In genomic region chr11:113752685-113753430, GRCm38 (mm10) we compare ENCODE assay signal across 12 mouse cellular contexts. TPM values are rescaled to one million over a fixed set of nuclear protein-coding genes. Genes with fewer than 3 reads are reported as not detected.
DNase-seq lines count a peak whose midpoint lies in the region; ATAC-seq and TF ChIP-seq lines count a peak whose summit lies in the region.
"Had no signal": no experiment of that assay in that cellular context is flagged by ENCODE, and none has a peak within 500 bp of the region (broad histone marks: within the 10 kb centered on the region; RNA-seq: fewer than 3 reads in every experiment).

No protein-coding gene starts in this region.

- no peak for ATAC-seq in heart, postnatal 0 days (ENCODE audit: insufficient read depth, low read depth)
- ATAC-seq in limb, embryonic 15.5 days (ENCODE audit: insufficient number of reproducible peaks, low FRiP score, low TSS enrichment, low read depth), result no peak

- no peaks in the 10 kb centered on the region for H3K79me2 ChIP-seq in CH12.LX (replicated peaks; ENCODE audit: control insufficient read depth, extremely low read depth, insufficient read depth, poor library complexity, severe bottlenecking)

- peak overlapping the region; percentile 92; the same call in 1 of the 2 replicates for H3K4me2 ChIP-seq in heart, postnatal 0 days (ENCODE audit: low read depth, low read length)
- peak overlapping the region; percentile 72 for H3K4me2 ChIP-seq in CH12.LX (ENCODE audit: insufficient read depth, low read depth, poor library complexity, severe bottlenecking)
- 0 out of 2 replicates have a peak overlapping the region, but pooled peaks have one; percentile 70 for H3K4me2 ChIP-seq in limb, embryonic 15.5 days

- H3K27ac ChIP-seq in heart, postnatal 0 days (ENCODE audit: low read depth), result peak overlapping the region; percentile 92; the same call in 1 of the 2 replicates
- H3K27ac ChIP-seq in CH12.LX (ENCODE audit: insufficient read depth, low read depth), result no peak overlapping the region
- peak overlapping the region; percentile 68; the same call in 1 of the 2 replicates for H3K27ac ChIP-seq in brown adipose tissue, adult 24 weeks (replicated peaks; ENCODE audit: low read depth, low read length)
- no peak overlapping the region for H3K27ac ChIP-seq in limb, embryonic 15.5 days

- 95% methylated on average over 10 of the region's 10 CpGs for WGBS in heart, postnatal 0 days
- 94% methylated on average over 10 of the region's 10 CpGs for WGBS in limb, embryonic 15.5 days

- H3K27me3 ChIP-seq in heart, postnatal 0 days (ENCODE audit: control insufficient read depth, insufficient read depth, low read length), result no peaks in the 10 kb centered on the region
- no peaks in the 10 kb centered on the region for H3K27me3 ChIP-seq in CH12.LX (replicated peaks)
- H3K27me3 ChIP-seq in limb, embryonic 15.5 days, result no peaks in the 10 kb centered on the region

- peaks cover 28% of the 10 kb centered on the region for H3K4me1 ChIP-seq in heart, postnatal 0 days (ENCODE audit: control insufficient read depth, insufficient read depth)
- H3K4me1 ChIP-seq in CH12.LX (ENCODE audit: control insufficient read depth in 1 of 2, insufficient read depth in 2 of 2), result peaks cover 0 to 37% of the 10 kb centered on the region in 2 experiments; a peak in 2 of 4 replicates
- peaks cover 15% of the 10 kb centered on the region for H3K4me1 ChIP-seq in brown adipose tissue, adult 24 weeks (ENCODE audit: control insufficient read depth, insufficient read depth, insufficient read length, low read length)
- peaks cover 37% of the 10 kb centered on the region for H3K4me1 ChIP-seq in limb, embryonic 15.5 days

- in situ Hi-C loops in CH12.LX (cut with MboI; ENCODE audit: low pct_ligation_motif_present, low pct_unique_long_range_greater_than_20kb, low sequenced_read_pairs), result loop anchor here (5.0 kb wide), 1 partner anchor 59 kb away; no protein-coding TSS in a partner anchor

- no peak for TF ChIP-seq RAD21 in CH12.LX (IDR thresholded peaks at IDR 0.05; ENCODE audit: low read depth, low read length)

- no peak for DNase-seq in heart, postnatal 0 days (ENCODE audit: low spot score)
- DNase-seq in heart, adult 8-10 months (ENCODE audit: low spot score), result no peak
- DNase-seq in CH12.LX (ENCODE audit: extremely low read depth), result no peak
- no peak for DNase-seq in frontal cortex, adult 2 months (ENCODE audit: extremely low spot score in 1 of 2, low spot score in 1 of 2)
- DNase-seq in cerebellum, adult 11-12 months, result no peak
- DNase-seq in thymus, postnatal 36 days, result no peak
- DNase-seq: adrenal gland, postnatal 36 days; gastrocnemius, postnatal 36 days; right cerebral cortex, adult 18-20 months had no signal

- dilution Hi-C loops in CH12.LX (cut with MboI; ENCODE audit: extremely low pct_ligation_motif_present, extremely low pct_unique_long_range_greater_than_20kb, low sequenced_read_pairs), result no loop called here

- H3K4me3 ChIP-seq in heart, postnatal 0 days (ENCODE audit: low read depth, low read length), result 0 out of 2 replicates have a peak overlapping the region, but pooled peaks have one; percentile 80
- H3K4me3 ChIP-seq in CH12.LX (replicated peaks in 1 of 3; ENCODE audit: low read depth in 2 of 3, low read length in 2 of 3, poor library complexity in 1 of 3), result peak overlapping the region; percentile 54 to 59 (median 59)
- H3K4me3 ChIP-seq in brown adipose tissue, adult 24 weeks (ENCODE audit: insufficient read depth, low read depth, low read length), result no peak overlapping the region
- no peak overlapping the region for H3K4me3 ChIP-seq in limb, embryonic 15.5 days

- TF ChIP-seq POLR2A in CH12.LX (IDR thresholded peaks at IDR 0.05; ENCODE audit: low read depth, low read length), result no peak

- no peak for TF ChIP-seq EP300 in heart, postnatal 0 days (IDR thresholded peaks at IDR 0.05; ENCODE audit: low read depth)
- no peak for TF ChIP-seq EP300 in CH12.LX (IDR thresholded peaks at IDR 0.05; ENCODE audit: low read length)

- no peak overlapping the region for H3K9ac ChIP-seq in heart, postnatal 0 days (replicated peaks; ENCODE audit: low read depth, low read length)
- peak overlapping the region; percentile 53; the same call in 1 of the 2 replicates for H3K9ac ChIP-seq in CH12.LX (ENCODE audit: insufficient read depth, low read depth)
- no peak overlapping the region for H3K9ac ChIP-seq in limb, embryonic 15.5 days

- H3K36me3 ChIP-seq in heart, postnatal 0 days (replicated peaks; ENCODE audit: control insufficient read depth, insufficient read depth, low read length), result no peaks in the 10 kb centered on the region
- H3K36me3 ChIP-seq in CH12.LX (replicated peaks in 1 of 2; ENCODE audit: control insufficient read depth in 1 of 2, insufficient read depth in 1 of 2, low read length in 1 of 2), result peaks cover 0 to 9% of the 10 kb centered on the region in 2 experiments
- H3K36me3 ChIP-seq in limb, embryonic 15.5 days, result 0 out of 2 replicates have a peak, but pooled peaks cover 6% of the 10 kb centered on the region

- TF ChIP-seq CTCF in heart, postnatal 0 days (IDR thresholded peaks at IDR 0.05; ENCODE audit: low read depth), result no peak
- TF ChIP-seq CTCF in CH12.LX (conservative IDR thresholded peaks at IDR 0.05 in 1 of 2, IDR thresholded peaks at IDR 0.05 in 1 of 2; ENCODE audit: low read depth in 2 of 2, low read length in 2 of 2), result no peak

- no peaks in the 10 kb centered on the region for H3K9me3 ChIP-seq in heart, postnatal 0 days (replicated peaks; ENCODE audit: control insufficient read depth, low read length)
- no peaks in the 10 kb centered on the region for H3K9me3 ChIP-seq in CH12.LX (replicated peaks; ENCODE audit: low read length)
- no peaks in the 10 kb centered on the region for H3K9me3 ChIP-seq in limb, embryonic 15.5 days

TF ChIP-seq in CH12.LX, 34 proteins besides CTCF, POLR2A, EP300 and RAD21:
- peak; percentile 50 for TF ChIP-seq ZNF384 (IDR thresholded peaks at IDR 0.05; ENCODE audit: low read depth, low read length)
- TF ChIP-seq TBP (conservative IDR thresholded peaks at IDR 0.05; ENCODE audit: low read depth, low read length), result no peak
TF ChIP-seq in CH12.LX: peak in this region for 1.

RNA-seq across cellular contexts. Expression of gene Cdc42ep4, which starts 1.2 kb away (rescaled TPM):
- 33.5 and 39.8 TPM in 2 replicates for total RNA-seq in heart, postnatal 0 days (2014; rRNA removed; ENCODE audit: low replicate concordance)
- polyA plus RNA-seq in heart, postnatal 0 days (2015; fragmentation: Nextera tagmentation; extraction: Ambion mirVana), result 11.8 and 12.0 TPM in 2 replicates
- 10 to 100 TPM in 3 of 4 experiments, 1 to 10 TPM in 1; 9.7 to 16.5 (median 14.7) TPM for total RNA-seq in heart, adult 8-10 months (2022)
- total RNA-seq in CH12.LX (2012; rRNA removed) (2.6 and 3.4 TPM in 2 replicates), CH12.LX (2014; rRNA removed) (2.3 TPM in 2 replicates)
- 6.7 and 8.1 TPM in 2 replicates for polyA plus RNA-seq in CH12.LX (2012; ENCODE audit: insufficient read length, low read depth)
- 8.7 and 16.3 TPM in 2 replicates for polyA plus RNA-seq in brown adipose tissue, adult 24 weeks (2012; ENCODE audit: insufficient read depth, insufficient read length, missing spikeins)
- polyA plus RNA-seq in limb, embryonic 15.5 days (2015; fragmentation: Nextera tagmentation; extraction: Ambion mirVana), result 70.1 and 72.4 TPM in 2 replicates
- 27.6 and 27.9 TPM in 2 replicates for polyA plus RNA-seq in frontal cortex, adult 2 months (2012; rRNA removed)

RNA-seq across cellular contexts. Expression of gene Cpsf4l, which starts 43.0 kb away (rescaled TPM):
- 1.3 TPM in 1 of 2 replicates, not detected in the other for total RNA-seq in heart, postnatal 0 days (2014; rRNA removed; ENCODE audit: low replicate concordance)
- polyA plus RNA-seq in heart, postnatal 0 days (2015; fragmentation: Nextera tagmentation; extraction: Ambion mirVana), result 0.10 TPM in 1 of 2 replicates, not detected in the other
- not detected for total RNA-seq in heart, adult 8-10 months (2022)
- total RNA-seq in CH12.LX (2012; rRNA removed) (0.13 TPM in 1 of 2 replicates, not detected in the other), CH12.LX (2014; rRNA removed) (not detected in 2 replicates)
- 0.43 and 0.53 TPM in 2 replicates for polyA plus RNA-seq in CH12.LX (2012; ENCODE audit: insufficient read length, low read depth)
- polyA plus RNA-seq in brown adipose tissue, adult 24 weeks (2012; ENCODE audit: insufficient read depth, insufficient read length, missing spikeins), result not detected in 2 replicates
- 0.92 and 1.3 TPM in 2 replicates for polyA plus RNA-seq in limb, embryonic 15.5 days (2015; fragmentation: Nextera tagmentation; extraction: Ambion mirVana)
- 0.22 TPM in 1 of 2 replicates, not detected in the other for polyA plus RNA-seq in frontal cortex, adult 2 months (2012; rRNA removed)
- total RNA-seq: gastrocnemius, postnatal 36 days; layer of hippocampus, adult 18-20 months had no signal

Comparison
In these comparisons a context has a peak if more than half of its experiments do, and no peak if none do; other contexts are left out.
1. H3K27ac ChIP-seq: peak in heart, postnatal 0 days (single experiment) and brown adipose tissue, adult 24 weeks (single experiment); none in CH12.LX (single experiment) and limb, embryonic 15.5 days (single experiment).
2. H3K4me3 ChIP-seq: peak in heart, postnatal 0 days (single experiment) and CH12.LX (3 of 3); none in brown adipose tissue, adult 24 weeks (single experiment) and limb, embryonic 15.5 days (single experiment).
3. Peak in every context shown above with its lines, with median percentiles within 50 percentile points of each other: H3K4me2 ChIP-seq.